Mouse (Mus musculus): ENCODE data around the gene a. TPM values are rescaled to one million over a fixed set of nuclear protein-coding genes. Genes with fewer than 3 reads are reported as not detected.

a gene
- polyA plus RNA-seq, 1 experiment from 2014 or later: 0.40 TPM

GRCm38 (mm10) chr2:154791661-154792642 is 750 bp downstream of the a start:
- Histone ChIP-seq H3K27ac (ENCODE audit: low read depth, low read length) (peak overlapping the region; percentile 97), H3K4me1 (ENCODE audit: control insufficient read depth, insufficient read depth, low read length) (peaks cover 33% of the 10 kb centered on the region), H3K27me3 (ENCODE audit: control insufficient read depth, insufficient read depth, low read length) (no peaks in the 10 kb centered on the region), H3K9ac (ENCODE audit: low read length) (peak overlapping the region; percentile 98), H3K4me3 (ENCODE audit: low read depth, low read length) (peak overlapping the region; percentile 83), H3K4me2 (peak overlapping the region; percentile 94), H3K9me3 (ENCODE audit: control insufficient read depth, low read length) (no peaks in the 10 kb centered on the region), H3K36me3 (ENCODE audit: control insufficient read depth, insufficient read depth, low read length) (no peaks in the 10 kb centered on the region)
- under 1% methylated on average over 61 of the region's 67 CpGs for WGBS
- peak; percentile 96 for DNase-seq (ENCODE audit: low spot score, missing footprints)
- peak; percentile 26; the same call in 1 of the 2 replicates for ATAC-seq (ENCODE audit: low FRiP score)

GRCm38 (mm10) chr2:154803372-154803771 is 12.2 kb downstream of the a start:
- Histone ChIP-seq H3K4me2 (no peak overlapping the region), H3K4me3 (ENCODE audit: low read depth, low read length) (no peak overlapping the region), H3K9me3 (ENCODE audit: control insufficient read depth, low read length) (no peaks in the 10 kb centered on the region), H3K4me1 (ENCODE audit: control insufficient read depth, insufficient read depth, low read length) (no peaks in the 10 kb centered on the region), H3K27ac (ENCODE audit: low read depth, low read length) (no peak overlapping the region), H3K9ac (ENCODE audit: low read length) (no peak overlapping the region), H3K27me3 (ENCODE audit: control insufficient read depth, insufficient read depth, low read length) (no peaks in the 10 kb centered on the region), H3K36me3 (ENCODE audit: control insufficient read depth, insufficient read depth, low read length) (no peaks in the 10 kb centered on the region)
- WGBS: 87% methylated on average over 1 of the region's 1 CpGs
- ATAC-seq (ENCODE audit: low FRiP score) (no peak), DNase-seq (ENCODE audit: low spot score, missing footprints) (no peak)

- H3K4me1 ChIP-seq (ENCODE audit: control insufficient read depth, insufficient read depth, low read length): no peaks in the 10 kb centered on the region
- 78% methylated on average over 4 of the region's 4 CpGs for WGBS
- H3K27ac ChIP-seq (ENCODE audit: low read depth, low read length): no peak overlapping the region
- H3K9me3 ChIP-seq (ENCODE audit: control insufficient read depth, low read length): no peaks in the 10 kb centered on the region
- no peaks in the 10 kb centered on the region for H3K36me3 ChIP-seq (ENCODE audit: control insufficient read depth, insufficient read depth, low read length)
- DNase-seq (ENCODE audit: low spot score, missing footprints) (no peak), ATAC-seq (ENCODE audit: low FRiP score) (no peak)
- H3K27me3 ChIP-seq (ENCODE audit: control insufficient read depth, insufficient read depth, low read length): no peaks in the 10 kb centered on the region
- H3K4me3 ChIP-seq (ENCODE audit: low read depth, low read length): no peak overlapping the region
- no peak overlapping the region for H3K9ac ChIP-seq (ENCODE audit: low read length)
- H3K4me2 ChIP-seq: no peak overlapping the region
Observed at GRCm38 (mm10) chr2:154803845-154804244, 12.6 kb downstream of the a start.

- DNase-seq (ENCODE audit: low spot score, missing footprints) (no peak), ATAC-seq (ENCODE audit: low FRiP score) (no peak)
- Histone ChIP-seq H3K27me3 (ENCODE audit: control insufficient read depth, insufficient read depth, low read length) (no peaks in the 10 kb centered on the region), H3K4me2 (no peak overlapping the region), H3K4me3 (ENCODE audit: low read depth, low read length) (no peak overlapping the region), H3K9me3 (ENCODE audit: control insufficient read depth, low read length) (no peaks in the 10 kb centered on the region), H3K36me3 (ENCODE audit: control insufficient read depth, insufficient read depth, low read length) (no peaks in the 10 kb centered on the region), H3K27ac (ENCODE audit: low read depth, low read length) (no peak overlapping the region), H3K9ac (ENCODE audit: low read length) (no peak overlapping the region), H3K4me1 (ENCODE audit: control insufficient read depth, insufficient read depth, low read length) (no peaks in the 10 kb centered on the region)
- WGBS: 69% methylated on average over 1 of the region's 1 CpGs
Observed at GRCm38 (mm10) chr2:154807689-154808088, 16.5 kb downstream of the a start.

GRCm38 (mm10) chr2:154809107-154809762 is 18.0 kb downstream of the a start:
- no peak for DNase-seq (ENCODE audit: low spot score, missing footprints)
- no peak for ATAC-seq (ENCODE audit: low FRiP score)
- Histone ChIP-seq H3K4me2 (no peak overlapping the region), H3K4me3 (ENCODE audit: low read depth, low read length) (no peak overlapping the region), H3K36me3 (ENCODE audit: control insufficient read depth, insufficient read depth, low read length) (no peaks in the 10 kb centered on the region), H3K9me3 (ENCODE audit: control insufficient read depth, low read length) (no peaks in the 10 kb centered on the region), H3K4me1 (ENCODE audit: control insufficient read depth, insufficient read depth, low read length) (no peaks in the 10 kb centered on the region), H3K27ac (ENCODE audit: low read depth, low read length) (no peak overlapping the region), H3K27me3 (ENCODE audit: control insufficient read depth, insufficient read depth, low read length) (no peaks in the 10 kb centered on the region), H3K9ac (ENCODE audit: low read length) (no peak overlapping the region)
- WGBS: 94% methylated on average over 1 of the region's 1 CpGs

- H3K4me3 ChIP-seq (ENCODE audit: low read depth, low read length): no peak overlapping the region
- no peaks in the 10 kb centered on the region for H3K27me3 ChIP-seq (ENCODE audit: control insufficient read depth, insufficient read depth, low read length)
- no peak overlapping the region for H3K9ac ChIP-seq (ENCODE audit: low read length)
- DNase-seq (ENCODE audit: low spot score, missing footprints) (no peak), ATAC-seq (ENCODE audit: low FRiP score) (no peak)
- no peak overlapping the region for H3K27ac ChIP-seq (ENCODE audit: low read depth, low read length)
- H3K4me2 ChIP-seq: no peak overlapping the region
- H3K4me1 ChIP-seq (ENCODE audit: control insufficient read depth, insufficient read depth, low read length): no peaks in the 10 kb centered on the region
- no peaks in the 10 kb centered on the region for H3K9me3 ChIP-seq (ENCODE audit: control insufficient read depth, low read length)
- 84% methylated on average over 1 of the region's 1 CpGs for WGBS
- H3K36me3 ChIP-seq (ENCODE audit: control insufficient read depth, insufficient read depth, low read length): no peaks in the 10 kb centered on the region
Observed at GRCm38 (mm10) chr2:154810821-154811220, 19.6 kb downstream of the a start.

- no peak overlapping the region for H3K9ac ChIP-seq (ENCODE audit: low read length)
- ATAC-seq (ENCODE audit: low FRiP score) (no peak), DNase-seq (ENCODE audit: low spot score, missing footprints) (no peak)
- 90% methylated on average over 2 of the region's 2 CpGs for WGBS
- H3K4me3 ChIP-seq (ENCODE audit: low read depth, low read length): no peak overlapping the region
- H3K36me3 ChIP-seq (ENCODE audit: control insufficient read depth, insufficient read depth, low read length): no peaks in the 10 kb centered on the region
- H3K27me3 ChIP-seq (ENCODE audit: control insufficient read depth, insufficient read depth, low read length): no peaks in the 10 kb centered on the region
- no peak overlapping the region for H3K4me2 ChIP-seq
- H3K9me3 ChIP-seq (ENCODE audit: control insufficient read depth, low read length): no peaks in the 10 kb centered on the region
- H3K27ac ChIP-seq (ENCODE audit: low read depth, low read length): no peak overlapping the region
- H3K4me1 ChIP-seq (ENCODE audit: control insufficient read depth, insufficient read depth, low read length): peaks cover 2% of the 10 kb centered on the region; the same call in 1 of the 2 replicates
Observed at GRCm38 (mm10) chr2:154813426-154813825, 22.2 kb downstream of the a start.

GRCm38 (mm10) chr2:154817089-154817488 is 25.9 kb downstream of the a start:
- H3K27me3 ChIP-seq (ENCODE audit: control insufficient read depth, insufficient read depth, low read length): no peaks in the 10 kb centered on the region
- H3K27ac ChIP-seq (ENCODE audit: low read depth, low read length): no peak overlapping the region
- no peak overlapping the region for H3K4me2 ChIP-seq
- H3K36me3 ChIP-seq (ENCODE audit: control insufficient read depth, insufficient read depth, low read length): no peaks in the 10 kb centered on the region
- no peaks in the 10 kb centered on the region for H3K9me3 ChIP-seq (ENCODE audit: control insufficient read depth, low read length)
- no peak for ATAC-seq (ENCODE audit: low FRiP score)
- no peak for DNase-seq (ENCODE audit: low spot score, missing footprints)
- no peak overlapping the region for H3K4me3 ChIP-seq (ENCODE audit: low read depth, low read length)
- WGBS: 65% methylated on average over 3 of the region's 3 CpGs
- no peak overlapping the region for H3K9ac ChIP-seq (ENCODE audit: low read length)
- H3K4me1 ChIP-seq (ENCODE audit: control insufficient read depth, insufficient read depth, low read length): peaks cover 2% of the 10 kb centered on the region; the same call in 1 of the 2 replicates

- ATAC-seq (ENCODE audit: low FRiP score) (no peak), DNase-seq (ENCODE audit: low spot score, missing footprints) (no peak)
- no peaks in the 10 kb centered on the region for H3K27me3 ChIP-seq (ENCODE audit: control insufficient read depth, insufficient read depth, low read length)
- no peak overlapping the region for H3K4me3 ChIP-seq (ENCODE audit: low read depth, low read length)
- no peak overlapping the region for H3K9ac ChIP-seq (ENCODE audit: low read length)
- H3K4me1 ChIP-seq (ENCODE audit: control insufficient read depth, insufficient read depth, low read length): peaks cover 2% of the 10 kb centered on the region; the same call in 1 of the 2 replicates
- H3K9me3 ChIP-seq (ENCODE audit: control insufficient read depth, low read length): no peaks in the 10 kb centered on the region
- H3K4me2 ChIP-seq: no peak overlapping the region
- no peak overlapping the region for H3K27ac ChIP-seq (ENCODE audit: low read depth, low read length)
- 37% methylated on average over 1 of the region's 1 CpGs for WGBS
- no peaks in the 10 kb centered on the region for H3K36me3 ChIP-seq (ENCODE audit: control insufficient read depth, insufficient read depth, low read length)
Observed at GRCm38 (mm10) chr2:154817788-154818187, 26.6 kb downstream of the a start.
